Mouse (Mus musculus) splenic B cell, adult 2 months (primary cell): ENCODE measurements at regions not wholly inside any gene's neighbourhood (a gene's known extent, or its start where the extent isn't known, plus 50 kb on each side); places are given as distances from the start of the nearest gene placed in this dataset.

Experiments
- DNase-seq: peaks from one replicate; pipeline ENCODE4 v3.0.0-alpha.2; 2011; ENCODE audit warnings: low read depth, low spot score
- H3K27me3 ChIP-seq: 2 replicates; pipeline ENCODE4 v1.6.1; 2012; ENCODE audit warnings: mild to moderate bottlenecking, low read length, moderate library complexity, mixed read lengths; ENCODE audit not compliant: control insufficient read depth, poor library complexity, insufficient read depth, severe bottlenecking
- H3K36me3 ChIP-seq: 2 replicates; pipeline ENCODE4 v1.6.1; 2012; ENCODE audit warnings: mild to moderate bottlenecking, low read length, moderate library complexity, mixed read lengths; ENCODE audit not compliant: control insufficient read depth, poor library complexity, insufficient read depth, severe bottlenecking

GRCm38 (mm10) chr14:97170841-97171240 is 651.9 kb upstream of the Klhl1 start:
- Histone ChIP-seq H3K27me3 (no peaks in the 10 kb centered on the region), H3K36me3 (no peaks in the 10 kb centered on the region)
- DNase-seq: no peak

- no peaks in the 10 kb centered on the region for H3K27me3 ChIP-seq
- no peaks in the 10 kb centered on the region for H3K36me3 ChIP-seq
- DNase-seq: no peak
These were observed 646.9 kb upstream of the Klhl1 start for GRCm38 (mm10) chr14:97165793-97166192.

GRCm38 (mm10) chr14:97148997-97149653 is 630.2 kb upstream of the Klhl1 start:
- no peaks in the 10 kb centered on the region for H3K36me3 ChIP-seq
- no peak for DNase-seq
- no peaks in the 10 kb centered on the region for H3K27me3 ChIP-seq

- H3K27me3 ChIP-seq: no peaks in the 10 kb centered on the region
- no peaks in the 10 kb centered on the region for H3K36me3 ChIP-seq
- DNase-seq: no peak
These were observed 597.2 kb upstream of the Klhl1 start for GRCm38 (mm10) chr14:97115918-97116635.

- Histone ChIP-seq H3K27me3 (no peaks in the 10 kb centered on the region), H3K36me3 (no peaks in the 10 kb centered on the region)
- no peak for DNase-seq
These were observed 582.3 kb upstream of the Klhl1 start for GRCm38 (mm10) chr14:97101090-97101675.

- no peaks in the 10 kb centered on the region for H3K27me3 ChIP-seq
These were observed 574.5 kb upstream of the Klhl1 start for GRCm38 (mm10) chr14:97093389-97093788.

GRCm38 (mm10) chr14:97088863-97089262 is 570.0 kb upstream of the Klhl1 start:
- no peaks in the 10 kb centered on the region for H3K36me3 ChIP-seq
- no peaks in the 10 kb centered on the region for H3K27me3 ChIP-seq
- DNase-seq: no peak

More at GRCm38 (mm10) chr14:97093389-97093788, 574.5 kb upstream of the Klhl1 start:
- no peaks in the 10 kb centered on the region for H3K36me3 ChIP-seq
- no peak for DNase-seq

GRCm38 (mm10) chr14:97087346-97087745 is 568.4 kb upstream of the Klhl1 start:
- no peaks in the 10 kb centered on the region for H3K27me3 ChIP-seq
- DNase-seq: no peak
- no peaks in the 10 kb centered on the region for H3K36me3 ChIP-seq

- H3K27me3 ChIP-seq: no peaks in the 10 kb centered on the region
These were observed 567.7 kb upstream of the Klhl1 start for GRCm38 (mm10) chr14:97086363-97087309.

GRCm38 (mm10) chr14:97074808-97075207 is 555.9 kb upstream of the Klhl1 start:
- Histone ChIP-seq H3K27me3 (no peaks in the 10 kb centered on the region), H3K36me3 (no peaks in the 10 kb centered on the region)
- no peak for DNase-seq

More at GRCm38 (mm10) chr14:97086363-97087309, 567.7 kb upstream of the Klhl1 start:
- H3K36me3 ChIP-seq: no peaks in the 10 kb centered on the region
- no peak for DNase-seq

- Histone ChIP-seq H3K27me3 (no peaks in the 10 kb centered on the region), H3K36me3 (no peaks in the 10 kb centered on the region)
- DNase-seq: no peak
These were observed 549.9 kb upstream of the Klhl1 start for GRCm38 (mm10) chr14:97068770-97069169.

GRCm38 (mm10) chr14:97068313-97068712 is 549.4 kb upstream of the Klhl1 start:
- Histone ChIP-seq H3K27me3 (no peaks in the 10 kb centered on the region), H3K36me3 (no peaks in the 10 kb centered on the region)
- DNase-seq: no peak

- Histone ChIP-seq H3K36me3 (no peaks in the 10 kb centered on the region), H3K27me3 (no peaks in the 10 kb centered on the region)
- DNase-seq: no peak
These were observed 526.4 kb upstream of the Klhl1 start for GRCm38 (mm10) chr14:97045321-97045720.

GRCm38 (mm10) chr14:97039850-97040249 is 520.9 kb upstream of the Klhl1 start:
- no peak for DNase-seq
- Histone ChIP-seq H3K27me3 (no peaks in the 10 kb centered on the region), H3K36me3 (no peaks in the 10 kb centered on the region)
